Mouse (Mus musculus) lung, postnatal 0 days (tissue): ENCODE data around the gene Cdh6. TPM values are rescaled to one million over a fixed set of nuclear protein-coding genes. Genes with fewer than 3 reads are reported as not detected.
A peak's percentile ranks its signal among the peaks of the same experiment; 100 is the strongest.

Source experiments
- ATAC-seq: fragments of 200-750 bp; cut with Nextera tagmentation; 2 replicates; pipeline ENCODE4 v1.8.0; 2017; ENCODE audit warnings: moderate library complexity
- DNase-seq: peaks from one replicate; pipeline ENCODE4 v3.0.0-alpha.2; 2016; ENCODE audit warnings: low spot score
- H3K27ac ChIP-seq: fragments of 300-500 bp; sonication (generic); 2 replicates; pipeline ENCODE4 v1.5.1; 2014; ENCODE audit warnings: antibody characterized with exemption, mild to moderate bottlenecking, low read length, mixed read lengths
- H3K27me3 ChIP-seq: fragments of 300-500 bp; sonication (generic); replicated peaks from 2 replicates; pipeline ENCODE4 v1.6.1; 2014; ENCODE audit warnings: low read length, mixed read lengths; ENCODE audit not compliant: insufficient read depth
- H3K36me3 ChIP-seq: fragments of 300-500 bp; sonication (generic); 2 replicates; pipeline ENCODE4 v1.6.1; 2014; ENCODE audit warnings: low read length, mixed read lengths; ENCODE audit not compliant: insufficient read depth
- H3K4me1 ChIP-seq: fragments of 300-500 bp; sonication (generic); 2 replicates; pipeline ENCODE4 v1.6.1; 2014; ENCODE audit warnings: antibody characterized with exemption, low read depth, low read length, mixed read lengths; ENCODE audit not compliant: insufficient read depth
- H3K4me2 ChIP-seq: fragments of 300-500 bp; sonication (generic); replicated peaks from 2 replicates; pipeline ENCODE4 v1.6.1; 2014; ENCODE audit warnings: low read depth, mild to moderate bottlenecking, low read length, moderate library complexity, mixed read lengths
- H3K4me3 ChIP-seq: fragments of 300-500 bp; sonication (generic); 2 replicates; pipeline ENCODE4 v1.5.1; 2014; ENCODE audit warnings: low read depth, low read length
- H3K9ac ChIP-seq: fragments of 300-500 bp; sonication (generic); replicated peaks from 2 replicates; pipeline ENCODE4 v1.6.1; 2014; ENCODE audit warnings: low read depth, mild to moderate bottlenecking
- H3K9me3 ChIP-seq: fragments of 300-500 bp; sonication (generic); 2 replicates; pipeline ENCODE4 v1.6.1; 2016; ENCODE audit warnings: low read length, mixed read lengths
- CTCF ChIP-seq: IDR thresholded peaks from 2 replicates; pipeline ENCODE4 v1.5.1; 2016; ENCODE audit warnings: antibody characterized with exemption, mild to moderate bottlenecking
- EP300 ChIP-seq: IDR thresholded peaks from 2 replicates; pipeline ENCODE4 v1.6.1; 2016; ENCODE audit warnings: antibody characterized with exemption, mild to moderate bottlenecking, control low read depth
- WGBS: fragments of 180-500 bp; shearing (Covaris S2); extraction: QIAGEN DNeasy Blood & Tissue Kit; methylation state at CpG from one replicate; pipeline ENCODE4 v1.1.7; 2014; 5-methylcytosine and 5-hydroxymethylcytosine counted together
- polyA plus RNA-seq: library from polyadenylated mRNA; unstranded; fragments of >200 nt; fragmentation: Nextera tagmentation; extraction: Ambion mirVana; gene quantifications from 2 replicates; pipeline ENCODE4 v1.2.1, GENCODE M21; 2015

The Cdh6 gene
- polyA plus RNA-seq = 0.48 and 0.51 TPM in 2 replicates

- TF ChIP-seq EP300 (no peak), CTCF (no peak)
- peak; percentile 68 for ATAC-seq
- peak within 1 kb of the TSS; percentile 43 for H3K4me3 ChIP-seq
- peak within 1 kb of the TSS; percentile 75 for H3K4me2 ChIP-seq
- no peak within 1 kb of the TSS for H3K9ac ChIP-seq
- no peaks in the 10 kb centered on the region for H3K36me3 ChIP-seq
- H3K9me3 ChIP-seq = no peaks in the 10 kb centered on the region
- H3K4me1 ChIP-seq = peaks cover 3% of the 10 kb centered on the region; the same call in 1 of the 2 replicates
- no peak within 1 kb of the TSS for H3K27ac ChIP-seq
- WGBS = under 1% methylated on average over 41 of the region's 42 CpGs
- peak; percentile 31 for DNase-seq
- H3K27me3 ChIP-seq = 0 out of 2 replicates have a peak, but pooled peaks cover 8% of the 10 kb centered on the region
Observed at GRCm38 (mm10) chr15:13173071-13173778, at the start of gene Cdh6. Gene Cdh6, minus strand, starts transcription at chr15:13173675.

- Histone ChIP-seq H3K36me3 (no peaks in the 10 kb centered on the region), H3K4me1 (no peaks in the 10 kb centered on the region), H3K9me3 (no peaks in the 10 kb centered on the region), H3K27me3 (no peaks in the 10 kb centered on the region), H3K27ac (no peak overlapping the region), H3K4me2 (no peak overlapping the region), H3K9ac (no peak overlapping the region), H3K4me3 (no peak overlapping the region)
- DNase-seq (no peak), ATAC-seq (no peak)
- WGBS = 72% methylated on average over 9 of the region's 9 CpGs
- TF ChIP-seq CTCF (no peak), EP300 (no peak)
Observed at GRCm38 (mm10) chr15:13219727-13220454, 46.4 kb upstream of the Cdh6 start.

- H3K9me3 ChIP-seq = no peaks in the 10 kb centered on the region
- H3K4me1 ChIP-seq = no peaks in the 10 kb centered on the region
- no peak overlapping the region for H3K9ac ChIP-seq
- H3K4me2 ChIP-seq = no peak overlapping the region
- H3K4me3 ChIP-seq = no peak overlapping the region
- no peak for TF ChIP-seq CTCF
- TF ChIP-seq EP300 = no peak
- 90% methylated on average over 3 of the region's 3 CpGs for WGBS
- no peak for ATAC-seq
- no peaks in the 10 kb centered on the region for H3K36me3 ChIP-seq
- H3K27ac ChIP-seq = no peak overlapping the region
- DNase-seq = no peak
- no peaks in the 10 kb centered on the region for H3K27me3 ChIP-seq
Observed at GRCm38 (mm10) chr15:13217800-13218199, 44.3 kb upstream of the Cdh6 start.

GRCm38 (mm10) chr15:13217161-13217560 is 43.7 kb upstream of the Cdh6 start:
- Histone ChIP-seq H3K4me1 (no peaks in the 10 kb centered on the region), H3K27ac (no peak overlapping the region), H3K27me3 (no peaks in the 10 kb centered on the region), H3K9ac (no peak overlapping the region), H3K9me3 (no peaks in the 10 kb centered on the region), H3K4me3 (no peak overlapping the region), H3K4me2 (peak overlapping the region; percentile 5; the same call in 1 of the 2 replicates), H3K36me3 (no peaks in the 10 kb centered on the region)
- TF ChIP-seq CTCF (no peak), EP300 (no peak)
- WGBS = 86% methylated on average over 1 of the region's 1 CpGs
- ATAC-seq (no peak), DNase-seq (no peak)

- Histone ChIP-seq H3K9me3 (no peaks in the 10 kb centered on the region), H3K36me3 (no peaks in the 10 kb centered on the region), H3K9ac (no peak overlapping the region), H3K27me3 (no peaks in the 10 kb centered on the region), H3K4me1 (no peaks in the 10 kb centered on the region), H3K4me2 (no peak overlapping the region), H3K4me3 (no peak overlapping the region), H3K27ac (no peak overlapping the region)
- DNase-seq = no peak
- no peak for ATAC-seq
- 87% methylated on average over 1 of the region's 1 CpGs for WGBS
- TF ChIP-seq EP300 = no peak
- TF ChIP-seq CTCF = no peak
Observed at GRCm38 (mm10) chr15:13212956-13213355, 39.5 kb upstream of the Cdh6 start.

GRCm38 (mm10) chr15:13212027-13212685 is 38.7 kb upstream of the Cdh6 start:
- ATAC-seq (no peak), DNase-seq (no peak)
- WGBS = 53% methylated on average over 4 of the region's 4 CpGs
- Histone ChIP-seq H3K4me2 (no peak overlapping the region), H3K27me3 (no peaks in the 10 kb centered on the region), H3K4me1 (no peaks in the 10 kb centered on the region), H3K9ac (no peak overlapping the region), H3K36me3 (no peaks in the 10 kb centered on the region), H3K4me3 (no peak overlapping the region), H3K9me3 (no peaks in the 10 kb centered on the region), H3K27ac (no peak overlapping the region)
- TF ChIP-seq EP300 (no peak), CTCF (no peak)
